Mouse (Mus musculus): ENCODE results near the gene Fzr1.
A peak's percentile ranks its signal among the peaks of the same experiment; 100 is the strongest.

Fzr1 gene

GRCm38 (mm10) chr10:81402227-81402765, 24.0 kb upstream of the Fzr1 start:
- DNase-seq (ENCODE audit: low spot score in 2 of 2): no peak

DNA sequence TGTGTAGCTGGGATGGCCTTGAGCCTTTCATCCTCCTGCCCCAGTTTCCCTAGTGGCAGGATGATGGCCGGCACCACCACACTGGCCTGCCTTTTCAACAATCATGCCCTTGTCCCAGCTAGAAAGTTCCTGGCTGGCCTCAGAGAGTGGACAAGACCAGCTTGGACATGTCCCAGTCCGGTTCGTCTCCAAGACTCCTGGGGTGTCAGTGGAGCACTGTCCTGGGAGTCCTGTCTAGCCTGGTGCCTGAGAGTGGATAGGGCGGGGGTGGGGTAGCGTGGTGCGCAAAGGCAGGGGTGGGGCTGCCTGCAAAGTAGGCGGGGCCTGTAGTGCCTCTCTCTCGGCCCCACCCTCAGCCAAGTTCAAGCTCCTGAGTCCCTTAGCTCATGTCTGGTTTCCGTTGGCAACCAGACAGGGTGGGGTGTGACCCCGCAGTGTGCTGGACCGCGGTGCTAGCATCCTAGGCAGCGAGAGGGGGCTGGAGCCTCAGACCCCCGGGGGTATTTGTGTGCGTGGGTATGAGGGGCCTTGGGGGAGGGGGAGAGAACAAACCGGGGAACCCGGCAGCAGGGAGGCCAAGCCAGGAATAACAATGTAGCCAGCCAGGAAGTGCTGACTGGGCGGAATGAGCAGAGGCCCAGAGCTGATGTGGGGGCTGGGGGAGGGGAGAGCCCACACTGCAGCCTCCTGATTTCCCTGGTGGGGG, 23.4 kb upstream of the Fzr1 start:
- no peak for DNase-seq (ENCODE audit: low spot score in 2 of 2)

GRCm38 (mm10) chr10:81401205-81401520, 22.8 kb upstream of the Fzr1 start:
- no peak for DNase-seq (ENCODE audit: low spot score in 2 of 2)

- DNase-seq (ENCODE audit: low spot score in 2 of 2): peak in 1 of 2 experiments; percentile 81
These were observed 22.3 kb upstream of the Fzr1 start for GRCm38 (mm10) chr10:81400371-81401204.

DNA sequence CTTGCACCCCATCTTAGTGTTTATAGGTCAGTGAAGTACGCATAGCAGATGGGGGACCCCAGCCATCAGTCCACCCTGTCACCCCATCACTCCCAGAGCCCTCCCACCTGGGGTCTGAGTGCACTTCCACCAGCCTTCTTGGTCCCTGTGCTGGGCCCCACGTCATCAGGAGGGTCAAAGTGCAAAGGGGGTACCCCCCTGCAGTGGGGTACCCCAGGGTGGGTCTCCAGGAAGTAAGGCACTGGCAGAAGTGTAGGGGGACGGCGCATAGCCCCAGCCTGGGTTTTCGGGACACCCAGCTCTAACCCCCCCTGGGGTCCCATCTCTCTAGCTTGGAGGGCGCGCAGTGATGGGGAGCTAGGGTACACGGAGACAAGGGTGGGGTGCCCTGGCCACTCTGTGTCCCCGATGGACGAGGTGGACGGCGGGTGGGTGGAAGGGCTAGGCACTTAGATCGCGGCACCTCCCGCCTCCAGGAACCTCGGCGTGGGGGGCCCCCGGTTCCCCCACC, 21.5 kb upstream of the Fzr1 start:
- DNase-seq (ENCODE audit: low spot score in 2 of 2): no peak

DNA sequence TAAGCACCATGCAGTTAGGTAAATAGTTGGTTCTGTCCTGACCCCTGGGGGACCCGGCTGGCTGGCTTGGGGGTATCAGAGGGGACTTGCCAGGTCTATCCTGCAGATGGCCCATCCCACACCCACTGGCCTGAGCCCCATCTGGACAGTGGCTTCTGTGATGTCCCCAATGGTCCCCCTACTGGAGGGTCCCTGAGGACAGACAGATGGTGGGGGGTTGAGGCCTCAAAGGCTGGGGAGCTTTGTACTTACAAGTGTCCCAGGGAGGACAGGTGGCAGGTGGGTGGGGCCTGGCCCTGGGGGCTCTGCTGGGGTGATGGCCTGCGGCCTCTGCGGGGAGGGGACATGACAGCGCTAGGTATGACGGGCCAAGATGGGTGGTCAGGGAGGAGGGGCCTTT, 21.0 kb upstream of the Fzr1 start:
- DNase-seq (ENCODE audit: low spot score in 2 of 2): no peak

DNA sequence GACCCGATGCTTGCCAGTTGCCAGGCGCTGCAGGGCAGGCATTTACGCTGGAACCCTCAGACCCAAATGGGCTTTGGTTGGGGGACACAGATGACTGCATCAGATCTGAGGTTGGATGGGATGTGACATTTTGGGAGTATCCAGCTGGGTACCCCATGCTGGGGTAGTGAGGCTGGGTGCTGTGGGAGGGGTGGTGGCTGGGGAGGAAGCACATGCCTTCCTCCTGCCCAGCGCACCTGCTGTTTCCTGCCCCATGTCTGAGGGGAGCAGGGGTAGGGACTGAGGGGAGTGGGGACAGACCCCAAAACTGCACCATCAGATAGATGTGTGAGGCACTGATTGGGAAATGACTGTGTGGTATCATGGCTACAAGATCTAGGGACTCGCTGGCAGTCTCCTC, 18.4 kb upstream of the Fzr1 start:
- no peak for DNase-seq (ENCODE audit: low spot score in 2 of 2)

GRCm38 (mm10) chr10:81395865-81396264, 17.5 kb upstream of the Fzr1 start:
- no peak for DNase-seq (ENCODE audit: low spot score in 2 of 2)

GRCm38 (mm10) chr10:81395127-81395526, 16.8 kb upstream of the Fzr1 start:
- peak; percentile 55 to 86 for DNase-seq (ENCODE audit: low spot score in 2 of 2)

- DNase-seq (ENCODE audit: low spot score in 2 of 2): no peak
These were observed 15.2 kb upstream of the Fzr1 start for GRCm38 (mm10) chr10:81393456-81394063.

- no peak for DNase-seq (ENCODE audit: low spot score in 2 of 2)
These were observed 14.5 kb upstream of the Fzr1 start, which contains the start of gene Smim24 for GRCm38 (mm10) chr10:81392781-81393185. Smim24 (plus strand) TSS chr10:81393051.

DNA sequence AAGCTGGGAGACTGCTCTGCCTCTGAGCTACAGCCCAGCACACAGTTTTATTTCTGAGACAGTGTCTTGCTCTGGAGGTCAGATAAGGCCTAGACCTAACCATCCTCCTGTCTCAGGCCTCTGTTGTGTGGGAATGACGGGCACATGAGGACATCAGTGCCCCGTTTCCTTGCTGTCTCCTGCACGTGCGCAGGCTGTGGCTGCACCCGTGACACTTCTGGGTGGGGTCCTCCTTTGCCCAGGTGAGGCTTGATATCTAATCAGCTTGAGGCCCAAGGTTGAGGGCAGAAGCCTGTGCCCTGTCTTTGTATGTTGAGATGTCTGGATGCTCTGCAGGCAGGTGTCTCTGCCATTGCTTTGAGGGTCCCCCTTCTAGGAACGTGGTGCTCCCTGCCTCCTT, 14.0 kb upstream of the Fzr1 start:
- no peak for DNase-seq (ENCODE audit: low spot score in 2 of 2)

GRCm38 (mm10) chr10:81390678-81390965, 12.3 kb upstream of the Fzr1 start:
- no peak for DNase-seq (ENCODE audit: low spot score in 2 of 2)

DNA sequence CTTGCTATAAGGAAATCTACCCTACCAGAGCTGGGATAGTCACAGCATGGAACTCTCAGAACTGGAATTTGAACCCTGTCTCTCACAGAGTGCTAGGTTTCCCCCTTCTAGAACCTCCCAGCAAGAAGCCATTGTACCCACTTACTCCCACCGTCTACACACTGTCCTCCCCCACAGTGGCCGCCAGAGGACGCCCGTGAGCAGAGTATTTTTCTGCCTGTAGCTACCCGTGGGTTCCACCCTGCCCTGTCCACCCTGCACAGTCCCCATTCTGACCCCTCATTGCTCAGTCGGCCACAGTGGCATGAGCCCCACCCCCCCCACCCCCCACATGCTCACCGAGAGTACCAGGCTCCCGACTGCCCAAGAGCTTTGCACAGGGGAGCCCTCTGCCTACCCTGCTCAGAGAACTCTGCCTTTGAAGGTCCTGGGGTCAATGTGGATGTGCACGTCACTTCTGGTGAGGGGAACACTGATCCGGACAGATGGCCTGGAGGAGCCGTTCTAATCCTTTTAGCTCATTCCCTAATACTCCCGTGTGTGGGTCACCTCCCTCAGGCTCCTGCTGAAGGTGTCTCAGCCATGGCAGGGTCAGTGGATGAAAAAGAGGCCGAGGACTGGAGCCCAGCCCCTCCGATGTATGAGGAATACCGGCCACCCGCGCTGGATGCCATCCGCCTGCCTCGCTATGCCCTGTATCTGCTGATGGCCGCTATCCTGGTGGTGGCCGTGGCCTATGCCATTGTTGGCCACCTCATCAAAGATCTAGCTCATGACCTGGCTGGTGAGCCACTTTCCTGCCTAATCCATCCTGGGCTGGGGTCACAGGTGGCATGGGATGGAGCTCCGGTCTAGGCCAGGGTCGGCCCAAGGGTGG, 11.7 kb upstream of the Fzr1 start:
- DNase-seq (ENCODE audit: low spot score in 2 of 2): peak; percentile 75 to 81

DNA sequence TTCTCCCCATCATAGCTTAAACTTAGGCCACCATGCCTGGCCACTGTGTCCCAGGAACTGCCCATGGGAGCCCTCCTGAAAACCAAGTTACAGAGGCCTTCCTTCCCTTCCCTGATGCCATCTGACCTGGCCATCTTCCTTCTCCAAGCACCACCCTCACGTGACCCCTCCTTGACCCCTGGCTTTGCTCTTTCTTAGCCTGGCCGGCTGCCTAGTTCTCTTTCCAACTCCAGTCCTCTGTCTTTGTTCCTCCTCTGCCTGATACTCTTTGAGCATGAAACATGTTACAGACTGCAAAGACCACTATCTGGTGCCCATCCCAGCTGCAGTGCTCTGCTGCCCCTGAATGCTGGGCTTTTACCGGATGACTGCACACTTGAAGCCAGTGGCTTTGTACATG, 11.1 kb upstream of the Fzr1 start:
- no peak for DNase-seq (ENCODE audit: low spot score in 2 of 2)

DNA sequence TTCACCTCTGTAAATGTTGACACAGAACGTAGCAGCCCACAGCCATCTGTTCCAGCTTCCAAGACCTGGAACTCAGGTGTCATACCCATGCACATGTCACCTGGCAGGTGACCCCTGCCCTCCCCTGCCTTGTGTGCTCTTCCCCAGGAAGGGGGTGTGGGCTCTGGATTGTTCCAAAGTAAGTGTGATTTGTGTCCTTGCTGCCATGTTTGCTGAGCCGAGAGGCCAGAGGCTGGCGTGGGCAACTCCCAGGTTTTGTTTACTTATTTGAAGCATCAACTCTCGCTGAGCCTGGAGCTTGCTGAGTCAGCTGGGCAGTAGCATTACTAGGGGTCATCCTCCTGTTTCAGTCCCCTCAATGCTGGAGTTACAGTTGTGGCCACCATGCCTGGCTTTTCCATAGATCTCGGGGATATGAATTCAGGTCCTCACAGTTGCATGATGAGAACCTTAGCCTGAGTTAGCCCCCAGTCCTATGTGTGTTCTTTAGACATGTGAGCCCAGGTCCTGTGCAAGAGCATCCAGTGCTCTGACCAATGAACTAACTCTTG, 10.3 kb upstream of the Fzr1 start, which contains the start of gene Gm48552:
Gene Gm48552 (plus strand): TSS at position 501 of the 551 bp plus-strand sequence.
- DNase-seq (ENCODE audit: low spot score in 2 of 2): no peak

DNA sequence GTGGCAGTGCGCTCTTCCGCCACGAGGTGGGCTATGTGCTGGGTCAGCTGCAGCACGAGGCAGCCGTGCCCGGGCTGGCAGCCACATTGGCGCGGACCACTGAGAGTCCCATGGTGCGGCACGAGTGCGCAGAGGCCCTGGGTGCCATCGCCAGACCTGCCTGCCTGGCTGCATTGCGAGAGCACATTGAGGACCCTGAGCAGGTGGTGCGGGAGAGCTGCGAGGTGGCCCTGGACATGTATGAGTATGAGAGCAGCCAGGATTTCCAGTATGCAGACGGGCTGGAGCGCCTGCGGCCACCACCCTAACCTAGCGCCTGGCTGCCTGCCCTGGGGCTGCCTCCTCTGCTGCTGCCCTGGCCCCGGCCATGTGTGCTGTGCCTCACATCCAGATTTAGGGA, 9.4 kb upstream of the Fzr1 start:
- no peak for DNase-seq (ENCODE audit: low spot score in 2 of 2)

- DNase-seq (ENCODE audit: low spot score in 2 of 2): no peak
These were observed 7.4 kb upstream of the Fzr1 start for GRCm38 (mm10) chr10:81385603-81386306.

GRCm38 (mm10) chr10:81384605-81384982, 6.3 kb upstream of the Fzr1 start:
- DNase-seq (ENCODE audit: low spot score in 2 of 2): no peak

DNA sequence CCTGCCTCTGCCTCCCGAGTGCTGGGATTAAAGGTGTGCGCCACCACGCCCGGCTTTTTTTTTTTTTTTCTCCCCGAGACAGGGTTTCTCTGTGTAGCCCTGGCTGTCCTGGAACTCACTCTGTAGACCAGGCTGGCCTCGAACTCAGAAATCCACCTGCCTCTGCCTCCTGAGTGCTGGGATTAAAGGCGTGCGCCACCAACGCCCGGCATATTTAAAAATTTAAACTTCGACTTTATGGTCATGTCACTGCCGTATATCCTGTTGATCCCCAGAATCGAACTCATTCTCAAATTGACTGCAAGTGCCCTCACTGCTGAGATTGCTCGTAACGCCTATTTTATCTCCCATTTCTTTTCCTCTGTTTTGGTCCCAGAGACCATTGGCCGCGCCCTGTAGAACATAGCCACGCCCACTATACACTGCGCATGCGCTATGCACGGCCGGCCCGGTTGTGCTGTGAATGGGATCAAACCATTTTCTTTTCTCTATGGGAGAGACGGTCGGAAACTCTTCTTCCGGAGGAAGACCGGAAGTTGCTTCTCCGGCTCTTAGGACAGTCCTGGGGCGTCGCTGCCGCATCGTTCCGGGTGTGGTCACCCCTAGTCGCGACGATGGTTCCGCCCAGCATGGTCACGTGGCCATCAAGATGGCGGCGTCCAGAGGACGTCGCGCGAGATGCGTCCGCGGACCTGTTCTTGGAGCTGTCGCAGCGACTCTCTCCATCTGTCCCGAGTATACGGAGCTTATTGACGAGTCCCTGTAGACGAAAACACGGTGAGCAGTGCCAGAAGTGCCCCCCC, 5.7 kb upstream of the Fzr1 start, which contains the start of the genes Dohh and Gm48551:
Gene Dohh (plus strand): TSS at position 627 of the 803 bp plus-strand sequence.
Gene Gm48551 (plus strand): TSS at position 665 of the 803 bp plus-strand sequence.
- DNase-seq (ENCODE audit: low spot score in 2 of 2): peak; percentile 98 to 99

Data from cerebellum, postnatal 4 days (tissue).